Mouse (Mus musculus) megakaryocyte, embryonic 14.5 days (primary cell): ENCODE results near the gene Tas2r136. TPM values are rescaled to one million over a fixed set of nuclear protein-coding genes. Genes with fewer than 3 reads are reported as not detected.

Experiments used
- H3K27me3 ChIP-seq: replicated peaks from 2 replicates; pipeline ENCODE3; 2012; ENCODE audit warnings: inconsistent platforms
- H3K36me3 ChIP-seq: replicated peaks from 2 replicates; pipeline ENCODE3; 2012; ENCODE audit warnings: low read length, inconsistent platforms, mixed read lengths
- H3K4me1 ChIP-seq: 2 replicates; pipeline ENCODE4 v1.6.1; 2012; ENCODE audit warnings: inconsistent platforms
- H3K4me3 ChIP-seq: replicated peaks from 2 replicates; pipeline ENCODE3; 2012; ENCODE audit warnings: moderate library complexity, mild to moderate bottlenecking, inconsistent platforms
- H3K9me3 ChIP-seq: 2 replicates; pipeline ENCODE4 v1.6.1; 2012; ENCODE audit warnings: inconsistent platforms
- FLI1 ChIP-seq: IDR thresholded peaks from 2 replicates; pipeline ENCODE4 v1.6.1; 2012; ENCODE audit warnings: low read length, inconsistent platforms, mixed read lengths
- GATA1 ChIP-seq: IDR thresholded peaks from 3 replicates; pipeline ENCODE4 v1.6.1; 2012; ENCODE audit warnings: mixed read lengths, low read length, inconsistent platforms, borderline replicate concordance
- polyA plus RNA-seq: library from polyadenylated mRNA; stranded (reverse); fragments of >175 nt; gene quantifications from 2 replicates; pipeline ENCODE4 v1.2.3, GENCODE M21; 2012; ENCODE audit warnings: low replicate concordance; ENCODE audit not compliant: insufficient read depth

Tas2r136 gene
- not detected in 2 replicates for polyA plus RNA-seq

GRCm38 (mm10) chr6:132778062-132778461 lies at the start of gene Tas2r136:
Gene Tas2r136, minus strand, starts transcription at chr6:132778162.
- Histone ChIP-seq H3K4me1 (no peaks in the 10 kb centered on the region), H3K27me3 (no peaks in the 10 kb centered on the region), H3K9me3 (no peaks in the 10 kb centered on the region), H3K36me3 (no peaks in the 10 kb centered on the region), H3K4me3 (no peak within 1 kb of the TSS)
- no peak for TF ChIP-seq FLI1

GRCm38 (mm10) chr6:132802518-132802917 lies 24.6 kb upstream of the Tas2r136 start, which contains the start of gene Tas2r117:
Gene Tas2r117, plus strand, starts transcription at chr6:132802818.
- TF ChIP-seq GATA1: no peak
- TF ChIP-seq FLI1: no peak
- H3K4me3 ChIP-seq: no peak within 1 kb of the TSS
- no peaks in the 10 kb centered on the region for H3K36me3 ChIP-seq
- peaks cover under 1% of the 10 kb centered on the region; the same call in 1 of the 2 replicates for H3K9me3 ChIP-seq
- no peaks in the 10 kb centered on the region for H3K27me3 ChIP-seq
- H3K4me1 ChIP-seq: no peaks in the 10 kb centered on the region

- Histone ChIP-seq H3K27me3 (no peaks in the 10 kb centered on the region), H3K36me3 (no peaks in the 10 kb centered on the region), H3K9me3 (peaks cover 39% of the 10 kb centered on the region), H3K4me1 (no peaks in the 10 kb centered on the region), H3K4me3 (no peak overlapping the region)
- no peak for TF ChIP-seq GATA1
- TF ChIP-seq FLI1: no peak
These were observed 17.4 kb upstream of the Tas2r136 start for GRCm38 (mm10) chr6:132795393-132795792.

GRCm38 (mm10) chr6:132761831-132762230 lies 16.1 kb downstream of the Tas2r136 start, which contains the start of gene Tas2r102:
Gene Tas2r102, plus strand, starts transcription at chr6:132762131.
- TF ChIP-seq FLI1: no peak
- no peak for TF ChIP-seq GATA1
- Histone ChIP-seq H3K36me3 (no peaks in the 10 kb centered on the region), H3K9me3 (peaks cover 5% of the 10 kb centered on the region; the same call in 1 of the 2 replicates), H3K27me3 (no peaks in the 10 kb centered on the region), H3K4me1 (no peaks in the 10 kb centered on the region), H3K4me3 (no peak within 1 kb of the TSS)

GRCm38 (mm10) chr6:132754430-132754829 lies 23.5 kb downstream of the Tas2r136 start, which contains the start of gene Tas2r124:
Gene Tas2r124, plus strand, starts transcription at chr6:132754730.
- no peak for TF ChIP-seq FLI1
- TF ChIP-seq GATA1: no peak
- H3K36me3 ChIP-seq: no peaks in the 10 kb centered on the region
- peaks cover 4% of the 10 kb centered on the region; the same call in 1 of the 2 replicates for H3K9me3 ChIP-seq
- H3K4me1 ChIP-seq: no peaks in the 10 kb centered on the region
- no peaks in the 10 kb centered on the region for H3K27me3 ChIP-seq
- no peak within 1 kb of the TSS for H3K4me3 ChIP-seq

GRCm38 (mm10) chr6:132750206-132750605 lies 27.8 kb downstream of the Tas2r136 start:
- no peak for TF ChIP-seq GATA1
- no peak for TF ChIP-seq FLI1
- no peak overlapping the region for H3K4me3 ChIP-seq
- H3K4me1 ChIP-seq: no peaks in the 10 kb centered on the region
- no peaks in the 10 kb centered on the region for H3K27me3 ChIP-seq
- peaks cover 4% of the 10 kb centered on the region; the same call in 1 of the 2 replicates for H3K9me3 ChIP-seq
- no peaks in the 10 kb centered on the region for H3K36me3 ChIP-seq

GRCm38 (mm10) chr6:132737935-132738334 lies 40.0 kb downstream of the Tas2r136 start, which contains the start of gene Tas2r115:
Gene Tas2r115, minus strand, starts transcription at chr6:132738035.
- Histone ChIP-seq H3K36me3 (no peaks in the 10 kb centered on the region), H3K4me1 (no peaks in the 10 kb centered on the region), H3K27me3 (no peaks in the 10 kb centered on the region), H3K9me3 (peaks cover 6% of the 10 kb centered on the region; the same call in 1 of the 2 replicates), H3K4me3 (no peak within 1 kb of the TSS)
- TF ChIP-seq GATA1 (no peak), FLI1 (no peak)

Other genes with a start within 250 kb of the Tas2r136 start
- not detected in 2 replicates for gene Prh1, start 208.4 kb downstream of the Tas2r136 start, polyA plus RNA-seq
- not detected in 2 replicates for gene Prp2, start 182.2 kb downstream of the Tas2r136 start, polyA plus RNA-seq
- gene A630073D07Rik, start 126.6 kb downstream of the Tas2r136 start, polyA plus RNA-seq: not detected in 2 replicates
- gene Tas2r120, start 121.2 kb downstream of the Tas2r136 start, polyA plus RNA-seq: not detected in 2 replicates
- gene Tas2r121, start 77.2 kb downstream of the Tas2r136 start, polyA plus RNA-seq: not detected in 2 replicates
- gene Tas2r122, start 66.2 kb downstream of the Tas2r136 start, polyA plus RNA-seq: not detected in 2 replicates
- not detected in 2 replicates for gene Tas2r115, start 40.1 kb downstream of the Tas2r136 start, polyA plus RNA-seq
- not detected in 2 replicates for gene Tas2r124, start 23.4 kb downstream of the Tas2r136 start, polyA plus RNA-seq
- gene Tas2r102, start 16.0 kb downstream of the Tas2r136 start, polyA plus RNA-seq: not detected in 2 replicates
- gene Tas2r117, start 24.7 kb upstream of the Tas2r136 start, polyA plus RNA-seq: not detected in 2 replicates
- not detected in 2 replicates for gene Tas2r123, start 69.0 kb upstream of the Tas2r136 start, polyA plus RNA-seq
- not detected in 2 replicates for gene Tas2r116, start 77.3 kb upstream of the Tas2r136 start, polyA plus RNA-seq
- gene Tas2r110, start 89.8 kb upstream of the Tas2r136 start, polyA plus RNA-seq: not detected in 2 replicates
- not detected in 2 replicates for gene Tas2r113, start 114.8 kb upstream of the Tas2r136 start, polyA plus RNA-seq
- gene Tas2r125, start 131.5 kb upstream of the Tas2r136 start, polyA plus RNA-seq: not detected in 2 replicates
- gene Tas2r129, start 172.9 kb upstream of the Tas2r136 start, polyA plus RNA-seq: not detected in 2 replicates
- 2.3 TPM in 1 of 2 replicates, not detected in the other for gene Tas2r131, start 179.8 kb upstream of the Tas2r136 start, polyA plus RNA-seq
- gene Tas2r109, start 202.8 kb upstream of the Tas2r136 start, polyA plus RNA-seq: not detected in 2 replicates